Mouse (Mus musculus): ENCODE data around the gene Hes1. TPM values are rescaled to one million over a fixed set of nuclear protein-coding genes. Genes with fewer than 3 reads are reported as not detected.

Hes1 gene
- total RNA-seq, 1 experiment = 17.5 TPM

DNA sequence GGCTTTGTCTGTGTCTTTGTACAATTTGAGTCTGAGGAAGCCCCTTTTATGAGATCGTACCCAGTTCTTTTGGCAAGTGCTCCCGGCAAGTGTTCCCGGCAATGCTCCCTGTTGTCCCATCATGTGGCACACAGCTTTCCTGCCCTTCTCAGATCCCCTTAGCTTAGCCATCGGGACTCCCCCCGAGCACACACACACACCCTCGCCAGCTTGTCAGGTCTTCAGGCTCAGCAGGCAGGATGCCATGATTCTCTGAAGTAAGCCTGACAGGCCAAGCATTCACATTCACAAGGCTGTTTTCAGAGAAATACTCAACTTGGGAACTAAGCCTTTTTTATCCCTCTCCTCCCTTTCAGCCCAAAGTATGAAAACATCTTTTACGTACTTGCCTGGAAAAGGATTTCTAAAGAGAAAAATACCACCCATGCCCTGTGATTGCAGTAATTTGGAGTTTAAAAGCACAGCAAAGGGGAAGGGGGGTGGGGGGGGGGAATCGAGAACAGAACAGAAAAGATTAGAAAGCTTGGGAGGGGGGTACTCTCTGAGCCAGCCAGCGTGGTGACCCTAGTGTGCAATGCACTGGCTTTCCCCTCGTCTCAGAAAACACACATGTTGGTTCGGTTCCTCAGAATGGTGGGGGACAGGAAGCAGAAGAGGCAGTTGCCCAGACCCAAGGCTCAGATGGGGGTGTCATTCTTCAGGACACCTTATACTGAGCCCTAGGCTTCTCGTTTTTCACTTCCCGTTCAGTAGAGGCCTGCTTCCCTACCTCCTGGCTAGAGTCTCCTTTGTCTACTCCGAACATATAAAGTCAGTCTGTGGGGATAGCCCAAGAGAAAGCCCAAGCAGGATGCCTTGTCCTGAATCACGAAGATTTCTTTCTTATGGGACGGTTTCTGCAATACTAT is 41.0 kb upstream of the Hes1 start:
- in situ Hi-C loops (cut with MboI; ENCODE audit: low sequenced_read_pairs in 2 of 2, unreplicated experiment in 2 of 2) = no loop called here
- no peaks in the 10 kb centered on the region for H3K4me1 ChIP-seq (ENCODE audit: control insufficient read depth in 2 of 2, insufficient read depth in 2 of 2, low read length in 2 of 2, poor library complexity in 1 of 2)
- H3K9ac ChIP-seq (ENCODE audit: insufficient read depth, low read depth, low read length, poor library complexity, severe bottlenecking) = no peak overlapping the region

DNA sequence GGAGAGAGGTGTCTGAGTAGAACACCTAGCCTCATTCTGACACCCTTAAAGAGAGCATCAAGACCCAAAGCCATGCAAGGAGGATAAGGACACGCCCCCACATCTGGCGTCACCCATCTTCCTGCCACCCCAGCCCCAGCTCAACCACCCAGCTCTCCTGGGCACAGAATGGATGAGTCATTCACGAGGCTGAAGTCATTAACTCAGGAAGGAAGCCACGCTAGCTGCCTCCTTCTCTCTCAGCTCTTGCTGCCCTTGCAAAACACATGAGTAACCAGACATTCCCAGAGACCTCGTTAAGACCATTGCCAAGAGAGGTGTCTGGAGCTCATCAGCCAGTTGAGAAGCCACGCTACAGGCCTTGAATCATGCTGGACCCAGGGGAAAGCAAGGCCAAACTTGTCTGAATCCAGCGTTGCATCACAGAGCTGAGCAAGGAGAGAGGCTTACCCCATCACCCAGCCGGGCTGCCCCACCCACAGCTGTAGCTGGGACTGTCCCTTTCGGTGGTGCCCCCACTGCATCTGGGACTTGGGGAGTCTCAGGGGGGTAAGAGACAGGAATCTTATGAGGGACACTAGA is 39.4 kb upstream of the Hes1 start:
- no peaks in the 10 kb centered on the region for H3K9me3 ChIP-seq (ENCODE audit: control insufficient read depth, insufficient read depth, low read depth, low read length)
- no peak for DNase-seq (ENCODE audit: low read depth, low spot score)
- TF ChIP-seq MAFK (IDR thresholded peaks at IDR 0.05; ENCODE audit: insufficient read depth, low read depth, low read length) = no peak
- no peak for TF ChIP-seq CHD2 (IDR thresholded peaks at IDR 0.05; ENCODE audit: low read depth, low read length)
- H3K9ac ChIP-seq (ENCODE audit: insufficient read depth, low read depth, low read length, poor library complexity, severe bottlenecking) = no peak overlapping the region
- no peak overlapping the region for H3K27ac ChIP-seq (ENCODE audit: insufficient read depth, low read depth, low read length, poor library complexity, severe bottlenecking)
- H3K4me3 ChIP-seq (ENCODE audit: insufficient read depth in 1 of 2, low read depth in 1 of 2, low read length in 2 of 2, poor library complexity in 1 of 2, severe bottlenecking in 1 of 2) = no peak overlapping the region
- H3K4me1 ChIP-seq (ENCODE audit: control insufficient read depth in 2 of 2, insufficient read depth in 2 of 2, low read length in 2 of 2, poor library complexity in 1 of 2) = no peaks in the 10 kb centered on the region
- in situ Hi-C loops (cut with MboI; ENCODE audit: low sequenced_read_pairs in 2 of 2, unreplicated experiment in 2 of 2) = no loop called here
- H3K36me3 ChIP-seq (ENCODE audit: control insufficient read depth, insufficient read depth, low read length, poor library complexity, severe bottlenecking) = no peaks in the 10 kb centered on the region

More for the DNA sequence above, 41.0 kb upstream of the Hes1 start:
- no peak for TF ChIP-seq ZNF384 (IDR thresholded peaks at IDR 0.05; ENCODE audit: low read depth, low read length)
- no peak for TF ChIP-seq HCFC1 (IDR thresholded peaks at IDR 0.05; ENCODE audit: borderline replicate concordance, insufficient read depth, low read length)
- no peak for TF ChIP-seq ZC3H11A (IDR thresholded peaks at IDR 0.05; ENCODE audit: borderline replicate concordance, low read depth, low read length)
- TF ChIP-seq CHD2 (IDR thresholded peaks at IDR 0.05; ENCODE audit: low read depth, low read length) = no peak
- no peak for TF ChIP-seq MAFK (IDR thresholded peaks at IDR 0.05; ENCODE audit: insufficient read depth, low read depth, low read length)
- H3K9me3 ChIP-seq (ENCODE audit: control insufficient read depth, insufficient read depth, low read depth, low read length) = no peaks in the 10 kb centered on the region
- no peak overlapping the region for H3K4me3 ChIP-seq (ENCODE audit: insufficient read depth in 1 of 2, low read depth in 1 of 2, low read length in 2 of 2, poor library complexity in 1 of 2, severe bottlenecking in 1 of 2)
- DNase-seq (ENCODE audit: low read depth, low spot score) = no peak
- H3K27ac ChIP-seq (ENCODE audit: insufficient read depth, low read depth, low read length, poor library complexity, severe bottlenecking) = no peak overlapping the region
- H3K36me3 ChIP-seq (ENCODE audit: control insufficient read depth, insufficient read depth, low read length, poor library complexity, severe bottlenecking) = no peaks in the 10 kb centered on the region

DNA sequence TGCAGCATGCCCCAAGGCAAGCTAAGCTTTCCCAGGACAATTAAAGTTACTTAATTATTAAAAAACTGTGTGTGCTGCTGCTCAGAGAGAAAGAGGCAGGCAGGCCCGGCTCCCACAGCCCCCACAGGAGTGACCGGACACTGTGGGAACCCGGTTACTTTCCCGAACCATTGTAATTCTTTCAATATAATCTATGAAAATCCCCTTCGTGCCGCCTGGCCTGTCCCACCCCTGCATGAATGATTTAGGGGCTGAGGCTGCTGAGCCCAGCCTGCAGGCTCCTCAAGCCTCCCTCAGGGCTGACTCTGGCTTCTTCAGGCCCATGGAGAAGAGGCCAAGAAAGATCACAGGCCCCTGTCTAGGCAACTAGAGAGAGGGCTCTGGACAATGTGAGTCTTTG is 36.0 kb upstream of the Hes1 start:
- H3K4me1 ChIP-seq (ENCODE audit: control insufficient read depth in 2 of 2, insufficient read depth in 2 of 2, low read length in 2 of 2, poor library complexity in 1 of 2) = no peaks in the 10 kb centered on the region

DNA sequence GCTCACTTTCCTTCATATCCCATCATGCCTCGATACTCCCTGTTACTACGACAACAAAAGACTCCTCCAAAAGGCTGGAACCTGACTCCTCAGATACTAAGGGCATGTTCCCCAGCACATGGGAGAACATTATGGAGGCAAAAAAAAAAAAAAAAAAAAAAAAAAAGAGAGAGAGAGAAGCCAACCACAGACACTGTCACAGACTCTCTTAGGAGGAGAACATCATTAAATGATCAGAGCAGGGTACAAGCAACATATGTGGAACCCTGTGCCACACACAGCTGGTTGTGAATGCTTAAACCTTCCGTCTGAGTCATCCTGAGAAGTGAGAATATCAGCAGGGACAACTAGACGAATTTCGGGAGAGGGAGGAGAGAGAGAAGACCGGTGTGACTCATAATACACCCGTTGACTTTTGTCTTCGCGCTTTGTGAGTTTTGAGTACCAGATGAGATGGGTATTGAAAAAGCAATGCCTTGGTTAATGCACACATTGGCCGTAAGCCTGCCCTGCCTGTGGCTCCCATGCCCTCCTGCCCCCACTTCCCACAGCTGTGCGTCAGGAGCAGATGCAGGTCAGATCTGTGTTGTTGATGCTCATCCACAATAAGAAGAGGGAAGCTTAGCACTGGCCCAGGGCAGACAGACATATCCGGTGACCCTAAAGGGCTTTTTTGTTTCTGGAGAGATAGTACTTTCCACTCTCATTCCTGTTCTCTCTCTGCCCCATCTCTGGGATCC is 34.8 kb upstream of the Hes1 start:
- H3K36me3 ChIP-seq (ENCODE audit: control insufficient read depth, insufficient read depth, low read length, poor library complexity, severe bottlenecking) = no peaks in the 10 kb centered on the region
- no peak overlapping the region for H3K27ac ChIP-seq (ENCODE audit: insufficient read depth, low read depth, low read length, poor library complexity, severe bottlenecking)
- TF ChIP-seq ZNF384 (IDR thresholded peaks at IDR 0.05; ENCODE audit: low read depth, low read length) (no peak), HCFC1 (IDR thresholded peaks at IDR 0.05; ENCODE audit: borderline replicate concordance, insufficient read depth, low read length) (no peak), ZC3H11A (IDR thresholded peaks at IDR 0.05; ENCODE audit: borderline replicate concordance, low read depth, low read length) (no peak), CHD2 (IDR thresholded peaks at IDR 0.05; ENCODE audit: low read depth, low read length) (no peak), MAFK (IDR thresholded peaks at IDR 0.05; ENCODE audit: insufficient read depth, low read depth, low read length) (no peak)
- H3K9ac ChIP-seq (ENCODE audit: insufficient read depth, low read depth, low read length, poor library complexity, severe bottlenecking) = no peak overlapping the region
- H3K9me3 ChIP-seq (ENCODE audit: control insufficient read depth, insufficient read depth, low read depth, low read length) = no peaks in the 10 kb centered on the region
- in situ Hi-C loops (cut with MboI; ENCODE audit: low sequenced_read_pairs in 2 of 2, unreplicated experiment in 2 of 2) = no loop called here
- peaks cover 2 to 6% of the 10 kb centered on the region in 2 experiments; a peak in 1 of 4 replicates for H3K4me1 ChIP-seq (ENCODE audit: control insufficient read depth in 2 of 2, insufficient read depth in 2 of 2, low read length in 2 of 2, poor library complexity in 1 of 2)
- no peak overlapping the region for H3K4me3 ChIP-seq (ENCODE audit: insufficient read depth in 1 of 2, low read depth in 1 of 2, low read length in 2 of 2, poor library complexity in 1 of 2, severe bottlenecking in 1 of 2)
- DNase-seq (ENCODE audit: low read depth, low spot score) = no peak

More for the DNA sequence above, 36.0 kb upstream of the Hes1 start:
- no peak overlapping the region for H3K27ac ChIP-seq (ENCODE audit: insufficient read depth, low read depth, low read length, poor library complexity, severe bottlenecking)
- no peak overlapping the region for H3K9ac ChIP-seq (ENCODE audit: insufficient read depth, low read depth, low read length, poor library complexity, severe bottlenecking)
- no peaks in the 10 kb centered on the region for H3K36me3 ChIP-seq (ENCODE audit: control insufficient read depth, insufficient read depth, low read length, poor library complexity, severe bottlenecking)
- DNase-seq (ENCODE audit: low read depth, low spot score) = no peak
- no peak for TF ChIP-seq HCFC1 (IDR thresholded peaks at IDR 0.05; ENCODE audit: borderline replicate concordance, insufficient read depth, low read length)
- TF ChIP-seq CHD2 (IDR thresholded peaks at IDR 0.05; ENCODE audit: low read depth, low read length) = no peak
- TF ChIP-seq MAFK (IDR thresholded peaks at IDR 0.05; ENCODE audit: insufficient read depth, low read depth, low read length) = no peak
- no peak for TF ChIP-seq ZNF384 (IDR thresholded peaks at IDR 0.05; ENCODE audit: low read depth, low read length)
- no peak for TF ChIP-seq ZC3H11A (IDR thresholded peaks at IDR 0.05; ENCODE audit: borderline replicate concordance, low read depth, low read length)
- H3K9me3 ChIP-seq (ENCODE audit: control insufficient read depth, insufficient read depth, low read depth, low read length) = no peaks in the 10 kb centered on the region
- in situ Hi-C loops (cut with MboI; ENCODE audit: low sequenced_read_pairs in 2 of 2, unreplicated experiment in 2 of 2) = no loop called here
- no peak overlapping the region for H3K4me3 ChIP-seq (ENCODE audit: insufficient read depth in 1 of 2, low read depth in 1 of 2, low read length in 2 of 2, poor library complexity in 1 of 2, severe bottlenecking in 1 of 2)
